Mouse (Mus musculus): ENCODE measurements around the gene Ggcx. TPM values are rescaled to one million over a fixed set of nuclear protein-coding genes. Genes with fewer than 3 reads are reported as not detected.

The Ggcx gene
- polyA plus RNA-seq (2014; fragmentation: Illumina TruSeq; extraction: RNeasy Lipid Tissue Mini Kit (QIAGEN cat#74804); ENCODE audit: low read depth, low replicate concordance) = 23.4 TPM

DNA sequence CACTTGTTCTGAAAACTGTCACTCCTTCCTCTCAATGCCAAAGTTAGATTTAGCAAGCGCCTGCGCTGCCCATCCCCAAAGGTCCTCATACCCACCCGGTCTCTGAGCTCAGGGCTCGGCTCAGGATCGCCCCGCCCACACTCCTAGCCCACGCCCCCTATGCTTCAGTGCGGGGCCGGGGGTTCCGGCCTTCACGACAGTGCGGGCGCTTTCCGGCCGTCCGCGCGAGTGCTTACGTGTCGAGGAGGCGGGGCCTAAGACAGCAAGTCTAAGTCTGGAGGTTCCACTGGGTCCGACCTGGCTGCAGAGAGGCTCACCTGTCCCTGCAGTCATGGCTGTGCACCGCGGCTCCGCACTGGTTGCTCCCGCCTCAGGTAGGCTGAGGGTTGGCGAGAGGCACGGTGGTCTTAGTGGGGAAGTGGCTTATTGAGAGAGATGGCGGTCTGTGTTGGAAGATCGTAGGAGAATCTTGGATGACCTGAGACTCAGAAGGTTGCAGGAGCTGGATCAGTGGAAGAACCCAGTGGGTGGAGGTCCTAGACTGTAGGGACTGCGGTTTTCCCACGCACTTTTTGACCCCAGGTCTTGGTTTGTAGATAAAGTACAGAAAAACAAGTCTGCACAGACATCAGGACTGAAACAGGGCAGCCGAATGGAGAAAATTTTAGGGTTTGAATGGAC is at the start of gene Ggcx:
TSS of gene Ggcx (plus strand) at position 233 of the 681 bp plus-strand sequence.

DNA sequence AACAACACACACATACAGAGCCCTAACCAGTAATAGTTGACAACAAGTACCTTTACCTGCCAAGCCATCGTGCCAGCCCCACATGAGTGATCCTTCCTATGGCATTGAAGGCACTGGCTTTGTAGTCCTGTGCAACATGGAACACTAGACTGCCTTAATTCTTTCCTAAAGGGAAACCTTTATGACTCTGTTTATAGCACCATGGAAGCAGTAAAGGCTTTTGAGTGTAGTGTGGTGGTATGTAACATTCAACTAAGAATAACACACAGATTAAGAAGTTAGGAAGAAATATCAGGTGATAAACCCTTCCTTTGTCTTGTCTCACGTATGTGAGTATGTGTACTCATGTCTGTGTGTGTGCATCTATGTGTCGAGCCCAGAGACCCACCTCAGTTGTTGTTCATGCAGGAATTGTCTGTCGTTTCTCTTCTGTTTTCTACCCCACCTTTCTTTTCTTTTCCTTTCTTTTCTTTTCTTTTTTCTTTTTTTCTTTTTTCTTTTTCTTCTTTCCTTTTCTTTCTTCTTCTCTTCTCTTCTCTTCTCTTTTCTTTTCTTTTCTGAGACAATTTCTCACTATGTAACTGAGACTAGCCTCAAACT is 47.2 kb upstream of the Ggcx start, which contains the start of gene Rnf181:
TSS of gene Rnf181 (minus strand) at position 113 of the 600 bp plus-strand sequence.

DNA sequence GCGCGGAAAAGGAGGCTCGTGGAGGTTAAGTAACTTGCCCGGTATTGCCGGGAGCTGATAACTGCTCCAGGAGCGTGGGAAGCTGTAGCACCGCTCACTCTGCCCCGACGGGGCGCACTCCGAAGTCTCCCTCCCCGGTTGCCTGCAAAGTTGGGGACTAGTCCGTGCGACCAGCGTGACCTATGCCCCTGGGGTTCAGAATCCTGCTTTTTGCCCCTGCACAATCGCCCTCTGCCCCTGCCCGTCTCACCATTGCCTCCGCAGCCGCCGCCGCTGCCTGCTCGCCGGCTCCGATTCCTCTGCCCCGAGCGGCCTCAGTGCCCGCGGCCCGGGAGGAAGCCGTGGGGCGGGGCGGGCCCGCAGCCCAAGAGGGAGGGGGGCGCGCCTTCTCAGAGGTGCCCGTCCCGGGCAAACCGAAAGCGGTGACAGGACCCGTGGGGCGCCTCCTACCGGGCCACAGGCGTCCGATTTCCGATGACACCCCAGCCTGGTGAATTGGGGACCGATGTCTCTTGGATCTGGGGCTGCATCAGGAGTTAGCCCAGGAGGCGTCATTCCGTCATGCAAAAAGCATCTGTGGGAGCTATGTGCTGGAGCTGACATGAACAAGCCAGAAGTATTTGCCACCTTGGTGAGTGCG is 33.9 kb upstream of the Ggcx start, which contains the start of gene Vamp5:
TSS of gene Vamp5 (minus strand) at position 338 of the 640 bp plus-strand sequence.

DNA sequence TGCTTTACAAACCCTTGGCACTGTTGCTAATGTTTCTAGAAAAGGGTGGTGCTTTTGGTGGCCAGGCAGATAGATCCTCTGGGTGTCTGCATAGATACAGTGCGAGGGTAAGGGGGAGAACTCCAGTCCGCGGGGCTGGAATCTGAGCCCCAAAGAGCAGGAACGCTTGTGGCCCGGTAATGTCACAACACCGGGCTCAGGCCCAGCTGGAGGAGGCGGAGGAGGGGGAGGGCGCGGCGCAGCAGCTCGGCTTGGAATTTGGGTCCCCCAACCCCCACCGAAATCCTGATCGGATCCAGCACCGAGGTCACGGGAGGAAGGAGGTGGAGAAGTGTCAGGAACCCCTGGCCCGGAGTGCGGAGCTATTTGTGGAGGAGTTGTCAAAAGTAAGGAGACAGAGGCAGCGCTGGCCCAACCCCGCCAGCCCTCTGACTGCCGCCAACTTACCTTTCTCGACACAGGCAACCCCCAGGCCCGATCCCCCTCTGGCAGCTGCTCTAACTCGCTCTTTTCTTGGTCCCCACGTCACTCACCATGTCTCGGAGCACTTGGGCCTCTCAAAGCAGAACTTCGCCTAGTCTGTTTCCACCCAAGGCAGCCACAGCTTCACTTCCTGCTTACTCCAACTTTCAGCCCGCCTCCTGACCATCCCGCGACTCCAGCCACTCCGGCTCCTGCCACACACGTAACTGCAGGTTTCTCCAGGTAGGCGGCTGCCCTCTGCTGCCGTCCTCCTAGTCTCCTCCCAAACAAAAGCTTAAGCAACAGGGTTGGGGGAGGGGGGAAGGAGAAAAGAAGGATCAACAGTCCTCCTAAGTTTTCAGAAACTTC is 24.0 kb upstream of the Ggcx start, which contains the start of gene Vamp8:
TSS of gene Vamp8 (minus strand) at position 763 of the 831 bp plus-strand sequence.

DNA sequence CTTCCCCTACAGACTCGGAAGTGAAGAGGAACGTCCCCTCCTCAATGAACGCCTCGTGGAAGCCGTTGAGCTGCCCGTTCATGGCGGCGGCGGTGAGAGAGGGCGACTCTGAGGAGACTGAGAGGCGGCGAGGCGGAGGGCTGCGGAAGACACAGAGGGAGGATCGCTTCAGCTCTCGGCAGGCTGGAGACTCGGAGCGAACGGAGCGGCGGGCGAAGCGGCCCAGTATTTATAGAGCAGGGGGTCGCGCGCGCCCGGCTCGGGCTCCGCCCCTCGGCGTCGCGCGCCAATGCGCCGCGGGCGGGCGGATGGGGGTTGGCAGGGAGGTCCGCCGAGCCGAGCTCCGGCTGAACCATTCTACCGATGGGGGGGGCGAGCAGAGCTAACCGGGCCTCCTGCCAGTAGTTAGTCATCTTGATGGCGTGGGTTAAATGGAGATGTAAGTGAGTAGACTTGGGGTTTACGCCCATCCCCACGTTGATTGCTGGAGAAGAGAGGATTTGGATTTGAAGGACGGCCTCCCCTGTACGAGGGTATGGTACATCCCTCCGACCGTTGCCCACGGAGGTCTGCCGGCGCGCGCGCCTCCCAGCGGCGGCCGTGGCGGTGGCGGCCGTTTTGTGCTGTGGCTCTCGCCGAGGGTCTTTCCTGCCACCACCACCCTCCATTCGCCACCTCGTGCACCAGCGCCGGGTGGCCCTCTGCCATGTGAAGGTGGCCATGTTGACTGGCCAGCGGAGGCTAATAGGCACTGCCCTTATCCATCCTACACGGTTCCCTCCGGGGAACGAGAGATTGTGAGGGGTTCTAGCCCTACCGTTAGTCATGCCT is 25.5 kb downstream of the Ggcx start, which contains the start of gene Mat2a:
TSS of gene Mat2a (minus strand) at position 204 of the 831 bp plus-strand sequence.

Other genes with a start within 250 kb of the Ggcx start
- 9.7 TPM for gene Atoh8, start 178.7 kb upstream of the Ggcx start, polyA plus RNA-seq (2014; fragmentation: Illumina TruSeq; extraction: RNeasy Lipid Tissue Mini Kit (QIAGEN cat#74804); ENCODE audit: low read depth, low replicate concordance)
- gene Sftpb, start 109.7 kb upstream of the Ggcx start, polyA plus RNA-seq (2014; fragmentation: Illumina TruSeq; extraction: RNeasy Lipid Tissue Mini Kit (QIAGEN cat#74804); ENCODE audit: low read depth, low replicate concordance) = not detected
- 15.8 TPM for gene Usp39, start 69.1 kb upstream of the Ggcx start, polyA plus RNA-seq (2014; fragmentation: Illumina TruSeq; extraction: RNeasy Lipid Tissue Mini Kit (QIAGEN cat#74804); ENCODE audit: low read depth, low replicate concordance)
- 13.1 TPM for gene 0610030E20Rik, start 67.0 kb upstream of the Ggcx start, polyA plus RNA-seq (2014; fragmentation: Illumina TruSeq; extraction: RNeasy Lipid Tissue Mini Kit (QIAGEN cat#74804); ENCODE audit: low read depth, low replicate concordance)
- gene Tmem150a, start 58.9 kb upstream of the Ggcx start, polyA plus RNA-seq (2014; fragmentation: Illumina TruSeq; extraction: RNeasy Lipid Tissue Mini Kit (QIAGEN cat#74804); ENCODE audit: low read depth, low replicate concordance) = 40.1 TPM
- gene Rnf181, start 47.4 kb upstream of the Ggcx start, polyA plus RNA-seq (2014; fragmentation: Illumina TruSeq; extraction: RNeasy Lipid Tissue Mini Kit (QIAGEN cat#74804); ENCODE audit: low read depth, low replicate concordance) = 71.2 TPM
- 93.9 TPM for gene Vamp5, start 33.8 kb upstream of the Ggcx start, polyA plus RNA-seq (2014; fragmentation: Illumina TruSeq; extraction: RNeasy Lipid Tissue Mini Kit (QIAGEN cat#74804); ENCODE audit: low read depth, low replicate concordance)
- gene Vamp8, start 23.6 kb upstream of the Ggcx start, polyA plus RNA-seq (2014; fragmentation: Illumina TruSeq; extraction: RNeasy Lipid Tissue Mini Kit (QIAGEN cat#74804); ENCODE audit: low read depth, low replicate concordance) = 110 TPM
- gene Mat2a, start 25.2 kb downstream of the Ggcx start, polyA plus RNA-seq (2014; fragmentation: Illumina TruSeq; extraction: RNeasy Lipid Tissue Mini Kit (QIAGEN cat#74804); ENCODE audit: low read depth, low replicate concordance) = 213 TPM
- gene Sh2d6, start 107.4 kb downstream of the Ggcx start, polyA plus RNA-seq (2014; fragmentation: Illumina TruSeq; extraction: RNeasy Lipid Tissue Mini Kit (QIAGEN cat#74804); ENCODE audit: low read depth, low replicate concordance) = not detected
- 18.2 TPM for gene Capg, start 130.1 kb downstream of the Ggcx start, polyA plus RNA-seq (2014; fragmentation: Illumina TruSeq; extraction: RNeasy Lipid Tissue Mini Kit (QIAGEN cat#74804); ENCODE audit: low read depth, low replicate concordance)
- gene Elmod3, start 184.1 kb downstream of the Ggcx start, polyA plus RNA-seq (2014; fragmentation: Illumina TruSeq; extraction: RNeasy Lipid Tissue Mini Kit (QIAGEN cat#74804); ENCODE audit: low read depth, low replicate concordance) = 23.2 TPM
- 61.5 TPM for gene Retsat, start 184.2 kb downstream of the Ggcx start, polyA plus RNA-seq (2014; fragmentation: Illumina TruSeq; extraction: RNeasy Lipid Tissue Mini Kit (QIAGEN cat#74804); ENCODE audit: low read depth, low replicate concordance)
- 62.4 TPM for gene Tgoln1, start 202.7 kb downstream of the Ggcx start, polyA plus RNA-seq (2014; fragmentation: Illumina TruSeq; extraction: RNeasy Lipid Tissue Mini Kit (QIAGEN cat#74804); ENCODE audit: low read depth, low replicate concordance)